Mouse (Mus musculus) heart, postnatal 25 days (tissue): ENCODE measurements around the gene Agbl1. TPM values are rescaled to one million over a fixed set of nuclear protein-coding genes. Genes with fewer than 3 reads are reported as not detected.

Source experiments
- DNase-seq: peaks from one replicate; pipeline ENCODE4 v3.0.0; 2022; ENCODE audit warnings: low spot score
- intact Hi-C: fragments of 180-260 bp; cut with DNase I; formaldehyde crosslinking; loops from one replicate; pipeline ENCODE4 v1.15.1; 2025
- total RNA-seq, 2 experiments: library from RNA; stranded (reverse); gene quantifications; 2 replicates each; pipeline ENCODE4 v1.2.3; 2021

Gene Agbl1
- total RNA-seq, 2 experiments from 2014 or later = 0.08 to 0.23 TPM

DNA sequence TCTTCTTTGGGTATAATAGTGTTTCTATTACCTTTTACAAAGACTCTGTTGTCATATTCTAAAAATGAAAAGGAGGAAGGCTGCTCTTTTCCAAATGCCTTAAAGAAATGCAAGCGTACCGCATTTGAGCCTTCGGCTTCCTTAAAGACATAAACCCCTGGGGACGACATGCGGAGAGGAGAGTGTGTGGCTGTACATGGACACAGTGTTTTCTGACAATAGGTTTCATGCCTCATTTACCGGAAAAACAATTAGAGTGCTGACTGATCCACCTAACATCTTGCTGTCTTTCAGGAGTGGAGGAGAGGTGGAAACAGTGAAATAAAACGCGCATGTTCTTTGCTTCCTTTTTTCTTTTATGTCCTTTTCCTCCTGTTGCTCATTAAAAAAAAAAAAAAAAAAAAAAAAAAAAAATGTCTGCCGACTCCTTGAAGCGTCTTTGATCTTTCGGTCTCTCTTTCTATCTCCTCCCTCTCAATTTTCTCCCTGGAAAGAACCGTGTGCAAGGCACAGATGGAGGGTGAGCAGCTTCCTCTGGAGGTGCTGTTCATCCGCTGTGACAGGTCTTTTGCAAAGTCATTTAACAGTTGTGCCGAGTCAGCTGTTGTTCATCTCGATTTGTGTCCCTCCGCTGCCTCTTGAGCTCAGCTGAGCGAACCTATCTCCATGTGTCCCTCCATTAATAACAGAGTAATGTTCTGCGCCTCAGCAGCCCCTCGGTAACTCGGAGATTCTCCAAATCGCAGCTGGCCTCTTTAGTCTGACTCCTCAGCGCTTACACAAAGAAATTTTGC lies 659.9 kb downstream of the Agbl1 start:
- intact Hi-C loops = no loop called here

DNA sequence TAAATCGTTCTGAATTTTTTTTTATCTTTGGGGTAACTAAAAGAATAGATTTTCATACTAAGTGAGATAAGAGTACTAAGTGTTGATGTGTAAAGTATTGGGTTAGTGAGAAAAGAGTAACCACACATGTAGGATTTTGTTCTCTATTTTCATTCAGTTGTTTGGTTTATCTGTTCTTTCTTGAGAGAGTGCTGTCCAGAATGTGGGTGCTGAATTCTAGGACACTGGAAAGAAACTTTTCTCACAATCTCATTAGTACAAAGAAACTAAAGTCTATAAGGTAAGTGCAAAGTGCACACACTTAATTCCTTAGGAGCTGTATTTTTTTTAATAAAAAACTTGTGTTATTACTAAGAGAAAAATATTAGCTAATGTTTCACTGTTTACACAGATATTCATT lies 674.4 kb downstream of the Agbl1 start:
- intact Hi-C loops = no loop called here
- DNase-seq = no peak

More for the DNA sequence above, 659.9 kb downstream of the Agbl1 start:
- DNase-seq = no peak

DNA sequence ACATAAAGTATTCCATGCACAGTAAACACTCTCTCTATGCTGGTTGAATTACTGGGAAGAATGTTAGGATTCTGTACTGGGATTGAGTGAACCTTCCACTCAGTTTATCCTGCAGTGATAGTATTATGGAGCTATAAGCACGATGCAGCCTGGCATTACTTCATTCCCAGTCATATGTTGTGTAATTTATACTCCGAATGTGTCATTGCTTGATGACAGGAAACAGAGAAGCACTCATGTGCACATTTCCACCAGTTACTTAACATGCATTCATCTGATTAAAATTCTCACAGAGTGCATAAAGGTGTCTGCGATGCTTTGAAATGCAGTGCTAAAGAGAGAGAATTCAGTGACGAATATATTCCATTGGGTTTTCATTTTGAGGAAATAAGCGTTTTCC lies 682.0 kb downstream of the Agbl1 start:
- intact Hi-C loops = no loop called here
- DNase-seq = no peak

DNA sequence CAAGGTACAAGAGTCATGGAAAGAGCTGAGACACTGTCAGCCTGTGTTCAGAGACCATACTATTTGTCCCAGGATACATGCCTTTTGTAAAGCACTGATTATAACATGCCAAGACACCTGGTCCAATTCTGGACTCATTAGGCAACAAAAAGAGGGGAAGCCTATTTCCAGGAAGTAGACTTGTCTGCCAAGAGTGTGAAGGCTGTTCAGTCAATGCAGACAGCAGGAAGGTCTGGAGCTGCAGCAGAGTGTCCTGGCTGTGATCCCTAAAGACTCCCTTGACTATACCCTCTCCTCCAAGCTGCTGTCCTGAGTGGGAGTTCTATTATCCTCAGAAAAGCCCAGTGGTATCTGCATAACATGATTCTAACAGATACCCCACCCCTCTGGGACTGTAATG lies 689.2 kb downstream of the Agbl1 start:
- intact Hi-C loops = no loop called here
- no peak for DNase-seq

DNA sequence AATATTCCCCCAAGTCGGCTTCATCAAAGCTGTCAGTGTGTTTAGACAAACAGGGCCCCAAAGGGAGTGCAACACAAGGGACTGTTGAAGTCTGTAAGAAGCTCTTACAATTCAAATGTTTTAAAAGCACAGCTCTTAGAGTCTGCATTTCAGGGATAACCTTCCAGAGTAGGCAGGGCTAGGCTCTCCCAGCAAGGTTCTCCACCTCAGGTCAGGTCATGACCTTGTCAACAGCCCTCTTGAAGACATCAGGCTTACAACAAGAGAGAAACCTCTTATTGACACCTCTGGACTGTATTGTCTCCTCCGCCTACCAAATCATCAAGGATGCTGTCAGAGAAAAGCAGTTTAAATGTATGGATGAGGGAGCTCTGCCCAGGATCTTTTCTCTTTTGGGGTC lies 692.0 kb downstream of the Agbl1 start:
- DNase-seq = no peak
- intact Hi-C loops = no loop called here

DNA sequence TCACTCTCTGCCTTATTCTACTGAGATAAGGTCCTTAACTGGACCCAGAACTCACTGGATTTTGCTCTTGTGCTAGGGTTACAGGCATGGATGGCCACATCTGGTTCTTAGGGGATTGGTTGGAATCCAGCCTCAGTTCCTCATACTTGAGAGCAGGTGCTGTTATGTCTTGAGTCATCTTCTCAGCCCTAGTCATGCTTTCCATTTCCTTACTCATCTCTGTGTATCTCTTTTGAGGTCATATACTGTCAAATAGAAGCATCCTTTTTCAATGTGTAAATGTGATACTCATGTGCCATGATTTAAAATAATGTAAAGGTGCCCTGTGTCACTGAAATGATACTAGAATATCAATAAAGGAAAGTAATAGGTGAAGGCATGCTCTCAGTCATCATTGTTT lies 705.5 kb downstream of the Agbl1 start:
- no peak for DNase-seq
- intact Hi-C loops = no loop called here

DNA sequence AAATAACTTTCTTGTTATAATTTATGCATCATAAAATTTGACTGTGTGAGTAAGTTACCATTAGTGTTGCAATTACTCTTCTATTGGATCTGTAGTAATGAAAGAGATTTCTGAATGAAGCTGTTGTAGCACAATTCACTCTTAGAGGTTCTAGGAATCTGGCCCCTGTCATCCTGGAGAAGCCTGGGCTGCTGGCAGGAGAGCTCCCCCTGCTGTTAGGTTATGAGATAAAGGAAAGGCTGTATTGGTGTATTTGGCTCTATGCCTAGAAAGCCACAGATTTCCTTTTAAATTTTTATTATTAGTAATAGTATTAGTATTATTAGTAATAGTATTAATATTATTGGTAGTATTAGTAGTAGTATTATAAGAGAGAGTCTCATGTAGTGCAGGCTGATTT lies 711.8 kb downstream of the Agbl1 start:
- no peak for DNase-seq
- intact Hi-C loops = loop anchor here (1.0 to 2.0 kb wide), 2 partner anchors 548 to 1031 kb away; no protein-coding TSS in a partner anchor

DNA sequence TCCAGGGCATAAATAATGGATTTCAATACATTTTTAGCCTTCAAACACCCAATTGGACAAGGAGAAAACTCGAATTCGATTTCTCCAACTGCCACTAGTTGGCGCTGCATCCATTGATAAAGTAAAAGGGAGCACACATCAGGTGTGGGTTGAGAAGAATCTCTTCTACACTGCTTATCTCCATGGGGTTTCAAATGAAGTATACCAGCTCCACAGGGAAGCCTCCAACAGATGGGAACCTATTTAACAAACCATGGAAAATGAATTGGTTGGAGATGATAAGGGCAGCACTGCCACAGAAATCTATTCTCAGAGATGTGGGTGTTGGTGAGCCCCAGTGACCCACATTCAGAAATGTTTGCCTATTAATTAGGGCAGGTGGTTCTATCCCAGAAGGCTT lies 741.6 kb downstream of the Agbl1 start:
- intact Hi-C loops = no loop called here
- DNase-seq = no peak

DNA sequence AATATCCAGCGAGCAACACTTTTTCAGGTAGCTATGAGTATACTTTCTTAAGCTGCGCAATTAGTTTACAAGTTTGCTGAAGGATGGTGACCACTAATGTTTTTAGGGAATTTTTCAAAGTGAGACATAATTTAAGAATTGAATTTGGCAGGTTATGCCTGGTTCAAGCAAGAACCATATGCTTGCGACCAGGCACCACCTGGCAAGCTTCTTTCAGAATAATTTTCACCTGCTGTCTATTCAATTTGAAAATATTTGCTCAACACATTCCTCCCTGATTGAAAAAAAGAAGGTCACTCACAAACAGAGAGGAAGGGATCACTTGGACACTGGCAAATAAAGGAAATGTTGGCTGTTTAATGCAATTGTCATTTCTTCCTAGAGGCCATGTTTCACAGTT lies 779.9 kb downstream of the Agbl1 start:
- intact Hi-C loops = no loop called here
- DNase-seq = no peak

DNA sequence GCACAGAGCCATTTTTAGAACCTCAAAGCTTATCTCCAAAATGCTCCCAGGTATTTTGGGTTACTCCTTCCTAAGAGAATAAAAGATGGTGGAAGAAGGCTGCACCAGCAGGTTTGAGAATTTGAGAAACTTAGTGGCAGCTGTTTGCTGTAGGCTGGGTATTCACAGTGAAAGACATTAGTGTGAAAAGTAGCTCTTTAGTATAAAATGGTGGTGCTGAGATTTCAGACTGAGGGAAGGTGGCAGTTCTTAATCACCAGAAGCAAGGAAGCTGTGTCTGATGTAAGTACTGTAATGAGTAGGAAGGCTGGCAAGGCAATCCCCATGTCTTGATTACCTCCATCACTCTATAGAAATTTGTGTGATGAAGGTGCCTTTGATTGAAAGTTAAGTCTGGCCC lies 799.3 kb downstream of the Agbl1 start:
- no peak for DNase-seq

DNA sequence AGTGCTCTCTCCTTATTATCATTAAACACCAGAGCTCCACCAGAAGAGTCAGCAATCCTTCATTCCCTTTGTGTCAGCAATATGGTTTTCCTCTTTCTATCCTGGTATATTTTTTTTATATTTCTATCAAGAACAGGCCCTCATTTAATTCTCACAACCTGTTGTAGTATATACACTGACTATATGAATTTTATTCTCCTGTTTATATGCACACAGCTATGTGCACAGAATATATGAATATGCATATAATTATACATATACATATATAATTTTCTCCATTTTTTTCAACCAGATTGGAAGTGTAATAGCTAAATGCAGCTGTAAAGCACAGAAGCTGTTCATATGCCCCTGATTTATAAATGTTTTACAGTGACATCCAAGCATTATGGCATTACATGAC lies 846.3 kb downstream of the Agbl1 start:
- no peak for DNase-seq
- intact Hi-C loops = no loop called here

More for the DNA sequence above, 799.3 kb downstream of the Agbl1 start:
- intact Hi-C loops = no loop called here

DNA sequence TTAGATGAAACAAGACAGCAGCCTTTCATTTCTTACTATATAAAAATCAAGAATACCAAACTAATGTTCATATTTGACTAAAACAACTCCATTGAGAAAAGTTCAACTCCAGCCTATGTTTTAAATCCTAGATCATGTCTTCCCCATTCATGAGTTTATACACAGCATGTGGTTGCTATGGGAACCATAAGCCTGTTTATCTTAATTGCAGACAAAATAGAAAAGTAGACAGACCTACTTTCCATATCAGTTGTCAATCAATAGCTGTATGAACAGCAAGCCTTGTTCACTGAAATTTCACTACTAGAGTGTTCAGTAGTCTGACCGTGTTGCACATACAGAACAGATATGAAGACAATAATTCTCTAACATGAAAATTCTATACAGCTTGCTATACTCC lies 857.6 kb downstream of the Agbl1 start:
- DNase-seq = no peak
- intact Hi-C loops = no loop called here

DNA sequence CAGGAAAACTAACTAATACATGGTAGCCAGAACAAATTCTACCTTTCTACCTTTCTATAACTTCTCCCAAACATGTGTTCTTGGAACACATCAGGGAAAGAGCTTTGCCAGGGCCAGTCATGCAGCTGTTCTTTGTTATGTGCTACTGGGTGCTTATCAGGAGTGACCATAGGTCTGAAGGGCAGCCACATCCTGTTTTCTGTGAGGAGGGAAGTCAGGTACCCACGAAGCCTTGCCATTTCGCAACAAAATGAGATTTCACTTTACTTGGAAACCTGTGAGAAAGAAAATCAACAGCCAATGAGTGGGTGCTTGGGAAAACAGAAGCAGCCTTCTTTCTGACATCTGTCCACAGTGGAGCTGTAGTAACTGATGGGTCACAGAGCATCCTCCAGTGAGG lies 865.5 kb downstream of the Agbl1 start:
- intact Hi-C loops = no loop called here
- no peak for DNase-seq

DNA sequence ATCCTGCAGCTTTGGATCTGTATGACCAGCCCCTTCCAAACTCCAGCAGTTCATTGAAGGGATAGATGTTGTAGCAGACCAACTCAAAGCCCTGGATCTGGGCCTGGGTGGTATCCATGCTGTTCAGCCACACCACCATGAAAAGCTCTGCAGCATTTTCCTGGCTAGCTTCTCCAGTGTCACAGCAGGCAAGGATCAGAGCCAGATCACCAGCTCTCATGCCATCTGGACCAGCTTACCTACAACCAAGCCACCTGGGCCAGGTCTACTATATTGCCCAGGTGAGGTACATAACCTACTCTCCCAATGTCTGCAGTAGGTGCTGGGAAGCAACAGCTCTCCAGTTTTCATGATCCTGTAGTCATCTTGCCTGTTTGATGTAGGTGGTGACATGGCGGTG lies 884.3 kb downstream of the Agbl1 start:
- DNase-seq = no peak
- intact Hi-C loops = no loop called here

DNA sequence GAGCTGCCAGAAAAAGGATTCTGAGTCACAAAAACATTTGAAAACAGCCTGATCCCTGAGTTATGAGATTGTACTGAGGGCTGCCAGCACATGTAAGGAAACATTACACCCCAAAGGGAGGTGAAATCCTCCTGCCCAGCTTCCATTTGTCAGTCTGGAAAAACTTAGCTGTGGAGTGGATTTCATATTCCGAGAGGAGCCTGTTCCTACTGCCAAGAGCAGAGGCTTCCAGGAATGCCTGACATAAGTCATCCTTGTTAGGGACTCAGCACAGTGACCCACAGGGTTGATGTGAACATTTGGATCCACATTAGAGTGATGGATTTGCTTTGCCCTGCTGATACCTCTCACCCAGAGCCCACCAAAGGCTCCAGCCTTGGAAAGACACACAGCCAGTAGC lies 899.4 kb downstream of the Agbl1 start:
- intact Hi-C loops = no loop called here
- DNase-seq = no peak

DNA sequence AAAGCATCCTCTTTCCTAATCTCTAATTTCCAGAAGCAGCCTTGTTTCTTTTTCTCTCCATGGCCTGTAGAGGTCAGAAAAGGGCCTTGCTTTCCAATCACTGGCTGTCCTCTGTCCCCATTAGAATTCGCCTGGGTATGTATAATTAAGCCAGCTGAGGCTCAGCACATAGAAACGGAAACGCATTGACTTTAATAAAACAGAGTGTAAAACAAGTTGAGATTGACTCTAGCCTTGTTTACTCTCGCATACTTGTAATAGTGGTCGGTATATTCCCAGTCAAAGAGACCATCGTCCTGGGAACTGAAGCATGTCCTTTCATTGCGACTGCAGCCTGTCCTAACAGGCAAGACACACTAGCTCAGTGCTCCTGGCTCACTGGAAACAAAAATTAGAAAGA lies 902.3 kb downstream of the Agbl1 start:
- no peak for DNase-seq
- intact Hi-C loops = no loop called here

DNA sequence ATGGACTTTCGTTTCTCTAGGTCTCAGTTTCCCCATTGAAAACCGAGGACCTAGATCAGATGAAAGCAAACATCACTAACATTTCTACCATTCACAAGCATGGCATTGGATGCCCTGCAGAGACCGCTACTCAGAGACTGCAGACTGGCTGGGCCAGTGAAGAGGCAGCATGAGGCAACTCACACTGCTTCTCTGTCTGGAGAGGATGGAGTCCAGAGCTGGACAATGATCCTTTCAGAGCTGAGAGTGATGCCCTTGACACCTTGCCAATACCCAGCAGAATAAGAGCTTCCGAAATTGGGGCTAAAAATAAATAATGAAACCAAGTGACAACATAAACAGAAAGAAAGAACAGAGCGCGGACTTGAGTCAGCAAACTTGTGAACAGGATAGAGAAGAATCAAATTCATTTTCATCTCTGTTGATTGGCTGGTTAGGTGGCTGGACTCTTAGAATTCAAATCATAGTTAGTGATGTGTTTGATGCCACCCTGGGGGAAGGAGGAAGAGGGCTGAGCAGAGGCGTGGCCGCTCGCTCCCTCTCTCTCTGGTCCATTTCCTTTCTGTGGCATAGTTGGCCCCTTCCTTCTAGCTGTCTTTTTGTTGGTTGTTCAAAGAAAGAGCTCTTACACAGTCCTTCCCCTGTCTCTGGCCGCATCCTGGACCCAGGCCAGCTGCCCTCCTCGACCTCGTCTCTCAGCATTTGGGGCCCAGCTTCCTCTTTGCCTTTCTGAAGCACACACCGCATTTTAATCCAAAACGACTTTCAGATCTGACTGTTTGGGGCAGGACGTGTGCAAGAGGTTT lies 903.1 kb downstream of the Agbl1 start:
- no peak for DNase-seq
- intact Hi-C loops = no loop called here

DNA sequence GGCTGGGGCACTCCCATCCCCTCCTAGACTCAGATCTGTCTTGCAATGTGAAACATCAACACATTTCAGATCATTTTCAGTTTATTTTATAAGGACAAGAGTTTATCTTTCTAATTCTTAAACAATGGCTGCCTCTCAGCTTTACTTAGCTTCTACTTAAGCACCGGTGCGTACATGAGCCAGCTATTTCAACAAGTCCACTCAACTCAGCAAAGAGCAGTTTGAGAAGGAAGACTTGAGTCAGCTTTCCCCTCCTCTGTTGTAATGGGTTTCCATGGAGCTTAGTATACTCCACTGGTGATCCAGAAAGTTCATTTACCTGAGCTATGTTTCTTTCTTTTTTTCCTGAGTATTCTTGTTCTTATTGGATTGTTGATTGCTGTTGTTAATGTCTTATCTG lies 905.2 kb downstream of the Agbl1 start:
- intact Hi-C loops = no loop called here
- no peak for DNase-seq

DNA sequence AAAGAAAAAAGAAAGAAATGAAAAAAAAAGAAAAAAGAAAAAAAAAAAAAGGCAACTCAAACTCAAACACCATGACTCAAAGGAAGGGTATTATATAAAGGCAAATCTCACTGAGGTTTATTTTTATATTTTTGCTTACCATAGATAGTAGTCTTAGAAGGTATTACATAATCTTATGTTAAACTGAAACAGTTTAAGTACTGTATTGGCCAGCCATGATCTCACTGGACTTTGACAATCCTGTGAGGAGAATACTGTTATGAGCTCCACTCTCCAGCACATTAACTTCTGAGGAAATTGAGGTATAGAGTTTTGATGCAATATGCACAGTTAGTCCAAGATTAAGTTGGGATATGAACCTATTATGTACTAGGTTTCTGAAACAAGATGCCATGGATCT lies 909.0 kb downstream of the Agbl1 start:
- no peak for DNase-seq
- intact Hi-C loops = no loop called here

DNA sequence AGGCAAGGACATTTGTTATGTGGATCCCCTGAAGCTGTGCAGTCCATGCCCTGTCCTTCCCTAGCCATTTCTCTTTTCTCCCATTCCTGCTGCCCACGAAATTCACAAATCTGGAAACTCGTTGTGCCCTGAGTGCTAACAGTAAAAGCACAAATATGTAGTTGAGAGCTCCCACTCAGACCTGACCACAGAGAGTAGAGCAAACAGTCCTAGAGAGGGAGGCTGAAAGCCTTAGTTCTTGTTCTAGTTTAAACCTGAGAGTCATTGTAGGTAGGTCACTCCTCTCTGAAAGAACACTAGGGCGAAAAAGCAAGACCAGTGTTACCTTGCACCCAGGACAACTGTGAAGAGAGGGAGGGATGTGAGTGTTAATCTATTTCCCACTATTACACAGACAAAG lies 917.8 kb downstream of the Agbl1 start:
- intact Hi-C loops = no loop called here

DNA sequence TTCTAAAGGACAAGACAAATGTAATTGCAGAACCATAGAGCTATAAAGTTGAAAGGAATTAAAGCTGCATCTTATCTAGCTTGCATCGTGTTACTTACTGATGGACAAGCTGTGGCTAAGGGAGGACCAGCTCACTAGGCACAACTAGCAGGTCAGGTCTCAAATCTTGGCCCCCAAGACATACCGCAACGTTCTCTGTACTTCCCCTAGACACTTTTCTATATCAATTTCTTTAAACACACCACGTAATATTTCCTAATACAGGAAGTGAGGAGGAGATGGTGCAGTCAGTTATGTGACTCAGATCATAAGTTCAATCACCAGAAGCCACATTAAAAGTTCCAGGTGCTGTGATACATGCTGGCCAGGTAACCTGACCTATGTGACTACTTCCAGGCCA lies 919.1 kb downstream of the Agbl1 start:
- DNase-seq = no peak
- intact Hi-C loops = no loop called here

More for the DNA sequence above, 917.8 kb downstream of the Agbl1 start:
- no peak for DNase-seq
